In the genomic region with DNA sequence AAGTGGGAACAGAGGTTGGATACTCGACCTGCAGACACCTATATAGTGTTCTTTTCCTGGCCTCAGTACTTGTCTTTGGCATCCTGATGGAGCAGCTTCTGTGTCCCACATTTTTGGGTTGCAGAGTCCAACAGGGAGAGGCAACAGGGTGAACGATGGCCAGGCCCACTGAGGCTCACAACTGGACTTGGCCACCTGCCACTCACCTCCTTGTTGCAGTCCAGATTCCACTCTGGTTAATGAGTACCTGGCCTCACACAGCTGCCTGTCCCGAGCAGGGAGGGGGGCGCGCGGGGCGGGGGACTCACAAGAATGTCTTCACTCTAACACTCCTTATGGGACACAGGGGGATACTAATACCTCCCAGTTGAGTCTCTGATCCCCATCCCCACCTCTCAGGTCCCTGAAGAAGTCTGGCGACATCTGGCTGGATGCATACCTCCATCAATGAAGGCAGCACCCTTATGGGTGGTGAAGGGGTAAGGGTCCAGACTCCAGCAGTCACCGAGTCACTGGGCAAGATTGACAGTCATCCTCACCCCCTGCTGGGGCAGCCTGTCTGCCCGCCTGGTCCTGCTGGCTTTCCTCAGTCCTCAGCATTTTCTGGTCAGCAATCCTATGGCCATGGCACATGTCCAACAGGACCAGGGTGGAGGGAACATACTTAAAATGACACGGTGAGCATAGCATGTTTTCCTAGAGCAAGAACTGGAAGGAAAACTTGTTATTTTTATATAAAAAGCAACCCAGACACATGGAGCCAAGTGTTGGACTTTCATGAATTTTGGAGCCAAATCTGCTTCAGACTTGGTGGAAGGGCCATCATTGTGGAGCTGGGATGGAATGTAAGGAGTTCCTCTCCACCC, we compare ENCODE assay signal across 12 mouse cellular contexts. TPM values are rescaled to one million over a fixed set of nuclear protein-coding genes. Genes with fewer than 3 reads are reported as not detected.
DNase-seq lines count a peak whose midpoint lies in the region; ATAC-seq and TF ChIP-seq lines count a peak whose summit lies in the region.
"Had no signal": no experiment of that assay in that cellular context is flagged by ENCODE, and none has a peak within 500 bp of the region (broad histone marks: within the 10 kb centered on the region; RNA-seq: fewer than 3 reads in every experiment).

No protein-coding gene starts in this region.

- H3K9ac ChIP-seq in hindbrain, postnatal 0 days (replicated peaks; ENCODE audit: low read length) = no peak overlapping the region
- H3K9ac ChIP-seq: heart, embryonic 13.5 days had no signal

- peaks cover 30% of the 10 kb centered on the region for H3K36me3 ChIP-seq in hindbrain, postnatal 0 days (ENCODE audit: insufficient read depth, low read length)

- H3K27me3 ChIP-seq in hindbrain, postnatal 0 days (ENCODE audit: insufficient read depth, low read length) = no peaks in the 10 kb centered on the region
- H3K27me3 ChIP-seq: heart, embryonic 13.5 days had no signal

- H3K9me3 ChIP-seq in hindbrain, postnatal 0 days (ENCODE audit: low read length) = no peaks in the 10 kb centered on the region
- H3K9me3 ChIP-seq: heart, embryonic 13.5 days had no signal

- H3K27ac ChIP-seq in hindbrain, postnatal 0 days = no peak overlapping the region
- H3K27ac ChIP-seq: heart, embryonic 13.5 days had no signal

- no peak overlapping the region for H3K4me3 ChIP-seq in hindbrain, postnatal 0 days (ENCODE audit: low read length)
- H3K4me3 ChIP-seq: heart, embryonic 13.5 days had no signal

- 57% methylated on average over 11 of the region's 11 CpGs for WGBS in hindbrain, postnatal 0 days

- no peak for ATAC-seq in hindbrain, postnatal 0 days

- no peak overlapping the region for H3K4me2 ChIP-seq in hindbrain, postnatal 0 days (ENCODE audit: low read depth, low read length)
- H3K4me2 ChIP-seq: heart, embryonic 13.5 days had no signal

- DNase-seq in adrenal gland, postnatal 10 days = peak; percentile 46
- no peak for DNase-seq in adrenal gland, adult 18-20 months (ENCODE audit: low spot score in 2 of 2)
- DNase-seq in kidney, adult 18-20 months = peak; percentile 90
- peak; percentile 63 for DNase-seq in liver
- DNase-seq in lung, postnatal 25 days (ENCODE audit: low spot score) = peak; percentile 48
- DNase-seq in hindbrain, postnatal 0 days (ENCODE audit: low spot score) = no peak
- DNase-seq in thymus, postnatal 10 days (ENCODE audit: low spot score in 2 of 2) = no peak
- DNase-seq in layer of hippocampus, postnatal 10 days (ENCODE audit: low spot score in 2 of 2) = no peak
- DNase-seq: cerebellum, adult 9-10 months; spleen, adult 18-20 months had no signal

- no peaks in the 10 kb centered on the region for H3K4me1 ChIP-seq in hindbrain, postnatal 0 days (ENCODE audit: insufficient read depth, low read length)

- no peak for TF ChIP-seq CTCF in hindbrain, postnatal 0 days (IDR thresholded peaks at IDR 0.05; ENCODE audit: low read depth)

RNA-seq across cellular contexts. Expression of gene Fads3, which starts 16.4 kb away (rescaled TPM):
- 10 to 100 TPM; 11.1 to 14.7 TPM for total RNA-seq in adrenal gland, postnatal 10 days (2021)
- 10 to 100 TPM; 10.3 to 54.2 TPM for total RNA-seq in adrenal gland, adult 18-20 months (2021)
- total RNA-seq in hindbrain, postnatal 0 days (2014; rRNA removed) = 52.5 and 59.0 TPM in 2 replicates
- 35.1 and 37.4 TPM in 2 replicates for polyA plus RNA-seq in hindbrain, postnatal 0 days (2015; fragmentation: Nextera tagmentation; extraction: Ambion mirVana)
- 10 to 100 TPM; 49.1 to 54.6 TPM for total RNA-seq in layer of hippocampus, postnatal 10 days (2021)
- total RNA-seq: neutrophil, adult 5-6 weeks had no signal

RNA-seq across cellular contexts. Expression of gene Fads2, which starts 43.8 kb away (rescaled TPM):
- total RNA-seq in adrenal gland, postnatal 10 days (2021) = 100 to 1,000 TPM; 344 to 595 TPM
- total RNA-seq in adrenal gland, adult 18-20 months (2021) = 1,000 to 10,000 TPM; 1,303 to 1,859 TPM
- 318 and 330 TPM in 2 replicates for total RNA-seq in hindbrain, postnatal 0 days (2014; rRNA removed)
- 260 and 272 TPM in 2 replicates for polyA plus RNA-seq in hindbrain, postnatal 0 days (2015; fragmentation: Nextera tagmentation; extraction: Ambion mirVana)
- 100 to 1,000 TPM; 276 to 282 TPM for total RNA-seq in layer of hippocampus, postnatal 10 days (2021)

RNA-seq across cellular contexts. Expression of gene Rab3il1, which starts 56.2 kb away (rescaled TPM):
- 10 to 100 TPM in 1 of 2 experiments, 1 to 10 TPM in 1; 10.0 to 15.0 TPM for total RNA-seq in adrenal gland, postnatal 10 days (2021)
- 1 to 10 TPM; 3.6 to 5.9 TPM for total RNA-seq in adrenal gland, adult 18-20 months (2021)
- total RNA-seq in hindbrain, postnatal 0 days (2014; rRNA removed) = 19.7 and 23.0 TPM in 2 replicates
- polyA plus RNA-seq in hindbrain, postnatal 0 days (2015; fragmentation: Nextera tagmentation; extraction: Ambion mirVana) = 20.1 and 22.2 TPM in 2 replicates
- 10 to 100 TPM; 13.9 to 14.5 TPM for total RNA-seq in layer of hippocampus, postnatal 10 days (2021)
- total RNA-seq: neutrophil, adult 5-6 weeks had no signal

RNA-seq across cellular contexts. Expression of gene Best1, which starts 56.3 kb away (rescaled TPM):
- under 1 TPM; 0.39 to 0.45 TPM for total RNA-seq in adrenal gland, postnatal 10 days (2021)
- under 1 TPM; 0.22 to 0.30 TPM for total RNA-seq in adrenal gland, adult 18-20 months (2021)
- total RNA-seq in hindbrain, postnatal 0 days (2014; rRNA removed) = 0.86 and 1.5 TPM in 2 replicates
- polyA plus RNA-seq in hindbrain, postnatal 0 days (2015; fragmentation: Nextera tagmentation; extraction: Ambion mirVana) = 2.6 and 3.0 TPM in 2 replicates
- 1 to 10 TPM; 1.9 to 3.0 TPM for total RNA-seq in layer of hippocampus, postnatal 10 days (2021)

Comparison
In these comparisons a context has a peak if more than half of its experiments do, and no peak if none do; other contexts are left out.
1. DNase-seq: peak in adrenal gland, postnatal 10 days (single experiment), kidney, adult 18-20 months (single experiment), liver (single experiment) and lung, postnatal 25 days (single experiment); none in adrenal gland, adult 18-20 months (0 of 2), hindbrain, postnatal 0 days (single experiment), thymus, postnatal 10 days (0 of 2) and layer of hippocampus, postnatal 10 days (0 of 2).